Mouse (Mus musculus): ENCODE measurements around the gene Gm4070. TPM values are rescaled to one million over a fixed set of nuclear protein-coding genes. Genes with fewer than 3 reads are reported as not detected.
"Not testable (repeated sequence)": the region's sequence is repeated elsewhere in the genome, so short reads cannot be mapped to it uniquely, and the experiment has no call there.

The Gm4070 gene
- polyA plus RNA-seq (2014; fragmentation: Nextera tagmentation; extraction: Ambion mirVana) = 0.08 TPM in 1 of 2 replicates, not detected in the other

GRCm38 (mm10) chr7:105953812-105954211 is at the start of gene Gm4070:
Gm4070 (minus strand) TSS chr7:105953967.
- ATAC-seq; H3K4me3 ChIP-seq (ENCODE audit: low read depth, low read length): not testable (repeated sequence)
- WGBS = 67% methylated on average over 1 of the region's 1 CpGs

GRCm38 (mm10) chr7:105954540-105954939 is 773 bp upstream of the Gm4070 start:
- not testable (repeated sequence) for H3K4me1 ChIP-seq (ENCODE audit: control insufficient read depth, insufficient read depth, low read length); H3K27me3 ChIP-seq (replicated peaks; ENCODE audit: control insufficient read depth, insufficient read depth, low read length); H3K4me3 ChIP-seq (ENCODE audit: low read depth, low read length); ATAC-seq; H3K9ac ChIP-seq (ENCODE audit: low read length); H3K4me2 ChIP-seq (ENCODE audit: low read length); DNase-seq (ENCODE audit: low spot score); H3K36me3 ChIP-seq (ENCODE audit: control insufficient read depth, insufficient read depth, low read length); H3K27ac ChIP-seq (ENCODE audit: low read depth, low read length); H3K9me3 ChIP-seq (replicated peaks; ENCODE audit: control insufficient read depth, low read length)

More at GRCm38 (mm10) chr7:105953812-105954211, at the start of gene Gm4070:
- not testable (repeated sequence) for H3K4me2 ChIP-seq (ENCODE audit: low read length); H3K27ac ChIP-seq (ENCODE audit: low read depth, low read length); H3K4me1 ChIP-seq (ENCODE audit: control insufficient read depth, insufficient read depth, low read length); H3K9ac ChIP-seq (ENCODE audit: low read length); H3K27me3 ChIP-seq (replicated peaks; ENCODE audit: control insufficient read depth, insufficient read depth, low read length); H3K36me3 ChIP-seq (ENCODE audit: control insufficient read depth, insufficient read depth, low read length); H3K9me3 ChIP-seq (replicated peaks; ENCODE audit: control insufficient read depth, low read length); DNase-seq (ENCODE audit: low spot score)

GRCm38 (mm10) chr7:105952408-105952807 is 1.4 kb downstream of the Gm4070 start:
- H3K4me1 ChIP-seq (ENCODE audit: control insufficient read depth, insufficient read depth, low read length); H3K27ac ChIP-seq (ENCODE audit: low read depth, low read length); H3K27me3 ChIP-seq (replicated peaks; ENCODE audit: control insufficient read depth, insufficient read depth, low read length); H3K9me3 ChIP-seq (replicated peaks; ENCODE audit: control insufficient read depth, low read length); H3K4me2 ChIP-seq (ENCODE audit: low read length); DNase-seq (ENCODE audit: low spot score); H3K36me3 ChIP-seq (ENCODE audit: control insufficient read depth, insufficient read depth, low read length); H3K9ac ChIP-seq (ENCODE audit: low read length); H3K4me3 ChIP-seq (ENCODE audit: low read depth, low read length): not testable (repeated sequence)
- no CpG with 5 or more reads among the region's 5 CpGs for WGBS
- peak; percentile 72 for ATAC-seq

- not testable (repeated sequence) for H3K4me2 ChIP-seq (ENCODE audit: low read length); H3K9me3 ChIP-seq (replicated peaks; ENCODE audit: control insufficient read depth, low read length); H3K9ac ChIP-seq (ENCODE audit: low read length); ATAC-seq; H3K4me3 ChIP-seq (ENCODE audit: low read depth, low read length); H3K27me3 ChIP-seq (replicated peaks; ENCODE audit: control insufficient read depth, insufficient read depth, low read length); DNase-seq (ENCODE audit: low spot score); H3K4me1 ChIP-seq (ENCODE audit: control insufficient read depth, insufficient read depth, low read length); H3K36me3 ChIP-seq (ENCODE audit: control insufficient read depth, insufficient read depth, low read length); H3K27ac ChIP-seq (ENCODE audit: low read depth, low read length)
- 94% methylated on average over 1 of the region's 3 CpGs for WGBS
These were observed 8.5 kb downstream of the Gm4070 start for GRCm38 (mm10) chr7:105945238-105945637.

GRCm38 (mm10) chr7:105932132-105932531 is 21.6 kb downstream of the Gm4070 start:
- H3K9ac ChIP-seq (ENCODE audit: low read length); H3K27me3 ChIP-seq (replicated peaks; ENCODE audit: control insufficient read depth, insufficient read depth, low read length); H3K9me3 ChIP-seq (replicated peaks; ENCODE audit: control insufficient read depth, low read length); H3K36me3 ChIP-seq (ENCODE audit: control insufficient read depth, insufficient read depth, low read length); H3K4me3 ChIP-seq (ENCODE audit: low read depth, low read length); H3K4me1 ChIP-seq (ENCODE audit: control insufficient read depth, insufficient read depth, low read length); ATAC-seq; DNase-seq (ENCODE audit: low spot score); H3K4me2 ChIP-seq (ENCODE audit: low read length); H3K27ac ChIP-seq (ENCODE audit: low read depth, low read length): not testable (repeated sequence)
- WGBS = no CpG with 5 or more reads among the region's 1 CpGs

GRCm38 (mm10) chr7:105883588-105884336 is 70.0 kb downstream of the Gm4070 start:
- H3K9ac ChIP-seq (ENCODE audit: low read length); H3K4me1 ChIP-seq (ENCODE audit: control insufficient read depth, insufficient read depth, low read length); H3K4me3 ChIP-seq (ENCODE audit: low read depth, low read length); H3K4me2 ChIP-seq (ENCODE audit: low read length); H3K36me3 ChIP-seq (ENCODE audit: control insufficient read depth, insufficient read depth, low read length); ATAC-seq; H3K9me3 ChIP-seq (replicated peaks; ENCODE audit: control insufficient read depth, low read length); DNase-seq (ENCODE audit: low spot score); H3K27ac ChIP-seq (ENCODE audit: low read depth, low read length); H3K27me3 ChIP-seq (replicated peaks; ENCODE audit: control insufficient read depth, insufficient read depth, low read length): not testable (repeated sequence)
- no CpG with 5 or more reads among the region's 2 CpGs for WGBS

GRCm38 (mm10) chr7:105879717-105880484 is 73.9 kb downstream of the Gm4070 start:
- H3K27ac ChIP-seq (ENCODE audit: low read depth, low read length); H3K27me3 ChIP-seq (replicated peaks; ENCODE audit: control insufficient read depth, insufficient read depth, low read length); H3K4me3 ChIP-seq (ENCODE audit: low read depth, low read length); H3K4me1 ChIP-seq (ENCODE audit: control insufficient read depth, insufficient read depth, low read length); H3K4me2 ChIP-seq (ENCODE audit: low read length); H3K9ac ChIP-seq (ENCODE audit: low read length); H3K36me3 ChIP-seq (ENCODE audit: control insufficient read depth, insufficient read depth, low read length); ATAC-seq; DNase-seq (ENCODE audit: low spot score); H3K9me3 ChIP-seq (replicated peaks; ENCODE audit: control insufficient read depth, low read length): not testable (repeated sequence)
- WGBS = 84% methylated on average over 1 of the region's 2 CpGs

GRCm38 (mm10) chr7:105855718-105856560 is 97.8 kb downstream of the Gm4070 start:
- H3K4me2 ChIP-seq (ENCODE audit: low read length); H3K9ac ChIP-seq (ENCODE audit: low read length); DNase-seq (ENCODE audit: low spot score); H3K27ac ChIP-seq (ENCODE audit: low read depth, low read length); H3K27me3 ChIP-seq (replicated peaks; ENCODE audit: control insufficient read depth, insufficient read depth, low read length); H3K4me1 ChIP-seq (ENCODE audit: control insufficient read depth, insufficient read depth, low read length); ATAC-seq; H3K9me3 ChIP-seq (replicated peaks; ENCODE audit: control insufficient read depth, low read length); H3K36me3 ChIP-seq (ENCODE audit: control insufficient read depth, insufficient read depth, low read length); H3K4me3 ChIP-seq (ENCODE audit: low read depth, low read length): not testable (repeated sequence)
- no CpG with 5 or more reads among the region's 2 CpGs for WGBS

All from forebrain, embryonic 14.5 days (tissue).